Mouse (Mus musculus) liver, adult 2 months (tissue): ENCODE results near the gene Ltbp3. TPM values are rescaled to one million over a fixed set of nuclear protein-coding genes. Genes with fewer than 3 reads are reported as not detected.
A peak's percentile ranks its signal among the peaks of the same experiment; 100 is the strongest.

ENCODE experiments used
- DNase-seq: peaks from one replicate; pipeline ENCODE4 v3.0.0-alpha.2; 2011; ENCODE audit warnings: low read depth, low spot score; ENCODE audit errors: extremely low read depth
- H3K27ac ChIP-seq: fragments of 200-500 bp; replicated peaks from 2 replicates; pipeline ENCODE4 v1.5.1; 2012; ENCODE audit warnings: low read depth, mild to moderate bottlenecking, control low read depth, inconsistent platforms, low read length; ENCODE audit not compliant: insufficient read depth
- H3K27me3 ChIP-seq: fragments of 200-500 bp; 2 replicates; pipeline ENCODE4 v1.6.1; 2012; ENCODE audit warnings: mild to moderate bottlenecking, moderate library complexity, low read length, inconsistent platforms; ENCODE audit not compliant: control insufficient read depth, insufficient read depth
- H3K36me3 ChIP-seq: fragments of 200-500 bp; 2 replicates; pipeline ENCODE4 v1.6.1; 2012; ENCODE audit warnings: low read length, inconsistent platforms; ENCODE audit not compliant: control insufficient read depth, insufficient read depth
- H3K4me1 ChIP-seq: fragments of 200-500 bp; 2 replicates; pipeline ENCODE4 v1.6.1; 2011; ENCODE audit warnings: low read length; ENCODE audit not compliant: control insufficient read depth, insufficient read depth
- H3K4me3 ChIP-seq: fragments of 200-500 bp; 2 replicates; pipeline ENCODE4 v1.5.1; 2011; ENCODE audit warnings: low read depth, mild to moderate bottlenecking, control low read depth, low read length, moderate library complexity; ENCODE audit not compliant: insufficient read depth
- H3K79me2 ChIP-seq: fragments of 200-500 bp; 2 replicates; pipeline ENCODE4 v1.6.1; 2012; ENCODE audit warnings: inconsistent platforms, mild to moderate bottlenecking, low read length, moderate library complexity; ENCODE audit not compliant: control insufficient read depth, insufficient read depth
- H3K9ac ChIP-seq: fragments of 200-500 bp; 2 replicates; pipeline ENCODE4 v1.6.1; 2012; ENCODE audit warnings: low read depth, mild to moderate bottlenecking, control low read depth, inconsistent platforms, low read length
- CTCF ChIP-seq: fragments of 200-500 bp; IDR thresholded peaks from 2 replicates; pipeline ENCODE4 v1.5.1; 2011; ENCODE audit warnings: low read depth, low read length, control low read depth
- POLR2A ChIP-seq: fragments of 200-500 bp; IDR thresholded peaks from 2 replicates; pipeline ENCODE4 v1.6.1; 2011; ENCODE audit warnings: low read length, control low read depth; ENCODE audit not compliant: insufficient read depth; ENCODE audit errors: extremely low read depth
- WGBS: fragments of 180-500 bp; shearing (Covaris S2); methylation state at CpG from one replicate; pipeline ENCODE4 v1.1.7; 2018; 5-methylcytosine and 5-hydroxymethylcytosine counted together
- polyA plus RNA-seq: library from polyadenylated mRNA; depleted of rRNA; stranded (reverse); fragments of >200 nt; gene quantifications from 2 replicates; pipeline ENCODE4 v1.2.3, GENCODE M21; 2012
- total RNA-seq: library from RNA; depleted of rRNA; stranded (reverse); fragments of >200 nt; gene quantifications from 2 replicates; pipeline ENCODE4 v1.2.3, GENCODE M21; 2014

The Ltbp3 gene
- total and polyA plus RNA-seq, 2 experiments = 1.2 to 3.4 TPM

- Histone ChIP-seq H3K4me1 (peaks cover 6% of the 10 kb centered on the region), H3K9ac (no peak overlapping the region), H3K36me3 (peaks cover 2% of the 10 kb centered on the region; the same call in 1 of the 2 replicates), H3K27me3 (no peaks in the 10 kb centered on the region), H3K4me3 (no peak overlapping the region), H3K79me2 (no peaks in the 10 kb centered on the region), H3K27ac (no peak overlapping the region)
- WGBS = 94% methylated on average over 6 of the region's 6 CpGs
- no peak for DNase-seq
- TF ChIP-seq POLR2A (no peak), CTCF (no peak)
Observed at GRCm38 (mm10) chr19:5721233-5721632, 19.5 kb upstream of the Ltbp3 start.

- Histone ChIP-seq H3K9ac (no peak overlapping the region), H3K4me3 (no peak overlapping the region), H3K4me1 (peaks cover 8% of the 10 kb centered on the region), H3K36me3 (peaks cover 2% of the 10 kb centered on the region; the same call in 1 of the 2 replicates), H3K27me3 (no peaks in the 10 kb centered on the region), H3K27ac (no peak overlapping the region), H3K79me2 (no peaks in the 10 kb centered on the region)
- DNase-seq = no peak
- 82% methylated on average over 7 of the region's 7 CpGs for WGBS
- TF ChIP-seq POLR2A (no peak), CTCF (no peak)
Observed at GRCm38 (mm10) chr19:5722848-5723425, 17.8 kb upstream of the Ltbp3 start.

GRCm38 (mm10) chr19:5723934-5724548 is 16.7 kb upstream of the Ltbp3 start:
- Histone ChIP-seq H3K9ac (0 out of 2 replicates have a peak overlapping the region, but pooled peaks have one; percentile 0), H3K27ac (peak overlapping the region; percentile 77), H3K36me3 (peaks cover 2% of the 10 kb centered on the region; the same call in 1 of the 2 replicates), H3K27me3 (no peaks in the 10 kb centered on the region), H3K4me3 (no peak overlapping the region), H3K4me1 (peaks cover 14% of the 10 kb centered on the region), H3K79me2 (no peaks in the 10 kb centered on the region; the same call in 1 of the 2 replicates)
- 65% methylated on average over 4 of the region's 4 CpGs for WGBS
- no peak for DNase-seq
- no peak for TF ChIP-seq POLR2A

GRCm38 (mm10) chr19:5724549-5724941 is 16.2 kb upstream of the Ltbp3 start:
- H3K27ac ChIP-seq = peak overlapping the region; percentile 77
- DNase-seq = peak; percentile 83
- TF ChIP-seq CTCF (no peak), POLR2A (no peak)
- WGBS = 25% methylated on average over 7 of the region's 7 CpGs
- peak overlapping the region; percentile 67; the same call in 1 of the 2 replicates for H3K4me3 ChIP-seq
- H3K9ac ChIP-seq = peak overlapping the region; percentile 3
- H3K79me2 ChIP-seq = no peaks in the 10 kb centered on the region; the same call in 1 of the 2 replicates
- H3K4me1 ChIP-seq = peaks cover 14% of the 10 kb centered on the region
- no peaks in the 10 kb centered on the region for H3K27me3 ChIP-seq
- H3K36me3 ChIP-seq = peaks cover 2% of the 10 kb centered on the region; the same call in 1 of the 2 replicates

GRCm38 (mm10) chr19:5725029-5725707 is 15.5 kb upstream of the Ltbp3 start:
- peak overlapping the region; percentile 67 for H3K4me3 ChIP-seq
- peaks cover 2% of the 10 kb centered on the region; the same call in 1 of the 2 replicates for H3K36me3 ChIP-seq
- peak overlapping the region; percentile 73 for H3K9ac ChIP-seq
- peak overlapping the region; percentile 77 for H3K27ac ChIP-seq
- H3K4me1 ChIP-seq = peaks cover 16% of the 10 kb centered on the region
- 72% methylated on average over 12 of the region's 12 CpGs for WGBS
- H3K27me3 ChIP-seq = no peaks in the 10 kb centered on the region
- H3K79me2 ChIP-seq = no peaks in the 10 kb centered on the region; the same call in 1 of the 2 replicates
- TF ChIP-seq POLR2A (no peak), CTCF (no peak)
- no peak for DNase-seq
